Mouse (Mus musculus): ENCODE data around the gene Hspa2. TPM values are rescaled to one million over a fixed set of nuclear protein-coding genes. Genes with fewer than 3 reads are reported as not detected.

The Hspa2 gene
- polyA plus RNA-seq, 1 experiment from 2014 or later, result 19.5 TPM

Other genes with a start within 250 kb of the Hspa2 start
- 0.23 and 0.45 TPM in 2 replicates for gene Esr2, start 226.9 kb upstream of the Hspa2 start, polyA plus RNA-seq (2014; fragmentation: Nextera tagmentation; extraction: Ambion mirVana)
- not detected in 2 replicates for gene Tex21, start 157.4 kb upstream of the Hspa2 start, polyA plus RNA-seq (2014; fragmentation: Nextera tagmentation; extraction: Ambion mirVana)
- gene Mthfd1, start 148.9 kb upstream of the Hspa2 start, polyA plus RNA-seq (2014; fragmentation: Nextera tagmentation; extraction: Ambion mirVana), result 44.5 and 48.6 TPM in 2 replicates
- 8.5 and 8.8 TPM in 2 replicates for gene Akap5, start 79.3 kb upstream of the Hspa2 start, polyA plus RNA-seq (2014; fragmentation: Nextera tagmentation; extraction: Ambion mirVana)
- gene Zbtb25, start 34.6 kb upstream of the Hspa2 start, polyA plus RNA-seq (2014; fragmentation: Nextera tagmentation; extraction: Ambion mirVana), result 15.3 and 16.3 TPM in 2 replicates
- 10.2 and 10.5 TPM in 2 replicates for gene Zbtb1, start 33.9 kb upstream of the Hspa2 start, polyA plus RNA-seq (2014; fragmentation: Nextera tagmentation; extraction: Ambion mirVana)
- gene Ppp1r36, start 13.4 kb downstream of the Hspa2 start, polyA plus RNA-seq (2014; fragmentation: Nextera tagmentation; extraction: Ambion mirVana), result 2.8 and 3.7 TPM in 2 replicates
- gene Plekhg3, start 126.7 kb downstream of the Hspa2 start, polyA plus RNA-seq (2014; fragmentation: Nextera tagmentation; extraction: Ambion mirVana), result 4.4 and 5.4 TPM in 2 replicates

Measured in heart, embryonic 11.5 days (tissue).